Mouse (Mus musculus) cortical plate, adult 2 months (tissue): ENCODE measurements around the gene Dvl1.

Source experiments
- CTCF ChIP-seq: fragments of 200-500 bp; IDR thresholded peaks from 2 replicates; pipeline ENCODE4 v1.5.1; 2011; ENCODE audit warnings: mild to moderate bottlenecking, control low read depth, low read length; ENCODE audit not compliant: insufficient read depth; ENCODE audit errors: extremely low read depth
- POLR2A ChIP-seq: fragments of 200-500 bp; IDR thresholded peaks from 2 replicates; pipeline ENCODE4 v1.6.1; 2011; ENCODE audit warnings: mild to moderate bottlenecking, low read length, control low read depth; ENCODE audit not compliant: insufficient read depth; ENCODE audit errors: extremely low read depth

DNA sequence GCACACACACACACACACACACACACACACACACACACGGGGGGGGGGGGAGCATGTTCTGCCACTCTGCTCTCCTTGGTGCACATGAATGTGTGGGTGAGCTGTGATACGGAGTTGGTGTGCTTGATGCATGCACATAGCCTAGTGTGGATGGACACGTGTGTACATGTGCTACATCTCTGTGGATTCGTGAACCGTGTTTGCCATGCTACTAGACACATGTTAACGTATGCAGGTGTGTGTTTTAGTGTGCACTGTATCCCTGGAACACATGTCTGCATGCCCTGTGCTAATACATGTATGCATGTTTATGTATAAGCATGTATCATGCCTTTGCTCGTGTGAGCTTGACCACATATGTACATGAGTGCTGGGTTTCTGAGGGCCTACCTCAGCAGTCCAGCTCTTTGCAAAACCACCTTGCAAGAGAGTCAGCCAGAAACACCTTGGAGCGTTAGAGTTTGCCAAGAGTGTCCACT is 46.0 kb downstream of the Dvl1 start:
- TF ChIP-seq CTCF (no peak), POLR2A (no peak)
